Mouse (Mus musculus): ENCODE measurements around the gene Pik3r1. TPM values are rescaled to one million over a fixed set of nuclear protein-coding genes. Genes with fewer than 3 reads are reported as not detected.
A peak's percentile ranks its signal among the peaks of the same experiment; 100 is the strongest.

Pik3r1 gene
- polyA plus RNA-seq, 1 experiment = 35.2 TPM

GRCm38 (mm10) chr13:101694496-101695251 is 73.3 kb downstream of the Pik3r1 start:
- peak; percentile 86 for DNase-seq
- peaks cover 8% of the 10 kb centered on the region; the same call in 1 of the 2 replicates for H3K36me3 ChIP-seq (ENCODE audit: control insufficient read depth, insufficient read depth, low read length)
- under 1% methylated on average over 48 of the region's 48 CpGs for WGBS

DNA sequence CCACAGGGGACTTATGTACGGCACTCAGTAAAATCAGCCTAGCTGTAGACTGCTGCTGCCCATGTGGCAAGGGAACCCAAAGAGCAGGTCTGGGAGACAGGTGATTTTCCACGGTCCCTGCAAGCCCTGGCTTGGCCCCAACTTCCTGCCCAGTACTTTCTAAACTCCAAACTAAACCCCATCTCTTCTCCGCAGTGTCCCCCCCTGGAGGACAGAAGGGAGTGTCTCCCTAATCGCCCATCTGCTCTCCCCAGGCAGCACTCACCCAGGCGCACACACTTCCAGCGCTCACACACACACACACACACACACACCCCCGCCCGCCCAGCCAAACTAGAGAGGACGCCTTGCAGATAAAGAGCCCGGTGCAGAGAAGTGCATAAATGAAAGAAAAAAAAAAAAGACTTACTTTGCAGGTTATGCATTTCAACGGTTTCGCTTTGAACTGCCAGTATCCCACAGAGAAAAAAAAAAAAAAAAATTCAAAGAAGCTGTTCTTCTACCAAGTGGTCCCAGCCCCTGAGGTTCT is 74.0 kb downstream of the Pik3r1 start:
- TF ChIP-seq POLR2A (IDR thresholded peaks at IDR 0.05; ENCODE audit: control insufficient read depth, extremely low read depth, insufficient read depth, low read length, poor library complexity) (no peak), CTCF (IDR thresholded peaks at IDR 0.05; ENCODE audit: borderline replicate concordance, control insufficient read depth, extremely low read depth, insufficient read depth, low read length, poor library complexity) (0 out of 2 replicates have a peak, but pooled peaks have one; percentile 35)
- Histone ChIP-seq H3K27me3 (ENCODE audit: control insufficient read depth, insufficient read depth, low read length) (no peaks in the 10 kb centered on the region), H3K36me3 (ENCODE audit: control insufficient read depth, insufficient read depth, low read length) (peaks cover 8% of the 10 kb centered on the region), H3K4me3 (ENCODE audit: control insufficient read depth, insufficient read depth, low read length) (peak overlapping the region; percentile 52), H3K4me1 (replicated peaks; ENCODE audit: control insufficient read depth, insufficient read depth, low read length) (peaks cover 37% of the 10 kb centered on the region), H3K27ac (ENCODE audit: control insufficient read depth, insufficient read depth, low read length) (peak overlapping the region; percentile 88)
- DNase-seq = peak; percentile 83
- WGBS = 0% methylated on average over 12 of the region's 12 CpGs

More at GRCm38 (mm10) chr13:101694496-101695251, 73.3 kb downstream of the Pik3r1 start:
- Histone ChIP-seq H3K27ac (ENCODE audit: control insufficient read depth, insufficient read depth, low read length) (peak overlapping the region; percentile 88), H3K27me3 (ENCODE audit: control insufficient read depth, insufficient read depth, low read length) (no peaks in the 10 kb centered on the region), H3K4me1 (replicated peaks; ENCODE audit: control insufficient read depth, insufficient read depth, low read length) (peaks cover 39% of the 10 kb centered on the region), H3K4me3 (ENCODE audit: control insufficient read depth, insufficient read depth, low read length) (peak overlapping the region; percentile 52)
- TF ChIP-seq POLR2A (IDR thresholded peaks at IDR 0.05; ENCODE audit: control insufficient read depth, extremely low read depth, insufficient read depth, low read length, poor library complexity) (no peak; the same call in none of the 2 replicates), CTCF (IDR thresholded peaks at IDR 0.05; ENCODE audit: borderline replicate concordance, control insufficient read depth, extremely low read depth, insufficient read depth, low read length, poor library complexity) (no peak)

DNA sequence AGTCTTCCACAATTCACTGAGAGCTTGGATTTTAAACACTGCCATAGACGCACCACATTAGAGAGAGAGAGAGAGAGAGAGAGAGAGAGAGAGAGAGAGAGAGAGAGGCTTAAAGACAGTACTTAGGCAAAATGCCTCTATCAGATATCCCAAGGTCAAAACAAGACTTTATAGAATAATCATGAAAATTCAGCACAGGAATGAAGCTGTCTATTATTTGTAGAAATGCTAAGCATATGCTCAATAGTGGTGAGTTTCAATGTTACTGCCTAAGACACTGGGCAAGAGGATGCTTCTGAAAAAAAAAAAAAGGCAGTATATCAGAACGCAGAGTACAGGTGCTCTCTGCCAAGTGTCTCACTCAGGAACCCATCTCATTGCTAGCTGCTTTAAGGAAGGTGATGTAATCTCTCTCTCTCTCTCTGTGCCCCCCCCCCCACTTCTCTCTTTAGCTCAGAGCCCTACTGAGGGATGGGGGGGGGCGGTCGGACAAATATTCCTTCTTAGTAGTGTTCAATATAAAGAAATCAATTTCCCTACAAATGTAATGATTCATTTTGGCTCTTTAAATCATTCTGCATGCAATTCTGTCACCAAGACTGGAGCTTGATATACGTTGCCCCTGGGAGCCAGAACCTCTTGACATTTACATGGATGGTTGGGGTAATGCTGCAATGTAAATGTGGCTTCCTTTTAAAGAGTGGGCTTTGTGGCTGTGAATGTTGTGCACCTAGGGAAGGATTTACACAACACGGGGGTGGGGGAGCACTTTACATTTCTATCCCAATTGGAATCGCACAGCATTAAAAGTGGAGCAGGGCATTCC is 74.9 kb downstream of the Pik3r1 start:
- no peaks in the 10 kb centered on the region for H3K27me3 ChIP-seq (ENCODE audit: control insufficient read depth, insufficient read depth, low read length)
- H3K4me1 ChIP-seq (replicated peaks; ENCODE audit: control insufficient read depth, insufficient read depth, low read length) = peaks cover 35% of the 10 kb centered on the region
- no peak for DNase-seq
- WGBS = 58% methylated on average over 7 of the region's 7 CpGs
- peaks cover 17% of the 10 kb centered on the region for H3K36me3 ChIP-seq (ENCODE audit: control insufficient read depth, insufficient read depth, low read length)
- TF ChIP-seq POLR2A (IDR thresholded peaks at IDR 0.05; ENCODE audit: control insufficient read depth, extremely low read depth, insufficient read depth, low read length, poor library complexity) (no peak), CTCF (IDR thresholded peaks at IDR 0.05; ENCODE audit: borderline replicate concordance, control insufficient read depth, extremely low read depth, insufficient read depth, low read length, poor library complexity) (no peak)
- H3K4me3 ChIP-seq (ENCODE audit: control insufficient read depth, insufficient read depth, low read length) = peak overlapping the region; percentile 27
- peak overlapping the region; percentile 88 for H3K27ac ChIP-seq (ENCODE audit: control insufficient read depth, insufficient read depth, low read length)

DNA sequence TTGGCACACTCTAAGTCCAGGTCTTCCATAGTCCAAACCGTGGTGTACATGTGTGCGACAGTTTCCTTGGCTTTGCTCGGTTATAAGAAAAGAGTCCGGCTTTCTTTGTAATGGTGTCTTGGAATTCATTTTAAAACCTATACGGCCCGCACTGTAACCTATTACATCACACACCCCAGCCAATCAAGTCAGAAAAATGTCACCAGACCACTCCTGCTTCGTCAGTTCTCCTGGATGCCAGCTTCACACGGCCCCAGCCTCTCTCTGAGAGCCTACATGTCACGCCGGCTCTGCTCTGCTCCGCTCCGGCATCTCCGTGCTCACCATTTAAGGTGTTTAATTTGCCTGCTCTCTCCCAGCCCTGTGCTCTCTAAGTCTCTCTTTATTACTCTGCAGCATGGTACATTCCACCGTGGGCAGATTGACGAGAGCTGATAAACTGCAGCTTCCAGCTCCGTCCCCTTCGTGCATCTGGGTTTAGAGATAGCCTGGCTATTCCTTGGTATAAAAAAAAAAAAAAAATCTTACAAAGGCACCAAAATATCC is 75.7 kb downstream of the Pik3r1 start:
- H3K36me3 ChIP-seq (ENCODE audit: control insufficient read depth, insufficient read depth, low read length) = peaks cover 25% of the 10 kb centered on the region
- DNase-seq = no peak
- H3K4me1 ChIP-seq (replicated peaks; ENCODE audit: control insufficient read depth, insufficient read depth, low read length) = peaks cover 32% of the 10 kb centered on the region
- peak overlapping the region; percentile 50; the same call in 1 of the 2 replicates for H3K27ac ChIP-seq (ENCODE audit: control insufficient read depth, insufficient read depth, low read length)
- WGBS = 83% methylated on average over 17 of the region's 17 CpGs
- H3K4me3 ChIP-seq (ENCODE audit: control insufficient read depth, insufficient read depth, low read length) = peak overlapping the region; percentile 40
- no peaks in the 10 kb centered on the region for H3K27me3 ChIP-seq (ENCODE audit: control insufficient read depth, insufficient read depth, low read length)
- TF ChIP-seq CTCF (IDR thresholded peaks at IDR 0.05; ENCODE audit: borderline replicate concordance, control insufficient read depth, extremely low read depth, insufficient read depth, low read length, poor library complexity) (no peak), POLR2A (IDR thresholded peaks at IDR 0.05; ENCODE audit: control insufficient read depth, extremely low read depth, insufficient read depth, low read length, poor library complexity) (no peak)

GRCm38 (mm10) chr13:101691669-101692068 is 76.3 kb downstream of the Pik3r1 start:
- Histone ChIP-seq H3K4me1 (replicated peaks; ENCODE audit: control insufficient read depth, insufficient read depth, low read length) (peaks cover 32% of the 10 kb centered on the region), H3K36me3 (ENCODE audit: control insufficient read depth, insufficient read depth, low read length) (peaks cover 31% of the 10 kb centered on the region), H3K27me3 (ENCODE audit: control insufficient read depth, insufficient read depth, low read length) (no peaks in the 10 kb centered on the region), H3K27ac (ENCODE audit: control insufficient read depth, insufficient read depth, low read length) (no peak overlapping the region; the same call in 1 of the 2 replicates), H3K4me3 (ENCODE audit: control insufficient read depth, insufficient read depth, low read length) (no peak overlapping the region)
- TF ChIP-seq POLR2A (IDR thresholded peaks at IDR 0.05; ENCODE audit: control insufficient read depth, extremely low read depth, insufficient read depth, low read length, poor library complexity) (no peak), CTCF (IDR thresholded peaks at IDR 0.05; ENCODE audit: borderline replicate concordance, control insufficient read depth, extremely low read depth, insufficient read depth, low read length, poor library complexity) (no peak)
- no peak for DNase-seq
- 73% methylated on average over 6 of the region's 6 CpGs for WGBS

All from thymus, adult 2 months (tissue).